Mouse (Mus musculus) hindlimb bud, embryonic 11.5 days (tissue): ENCODE results near the gene Gm10639.
"Not testable (repeated sequence)": the region's sequence is repeated elsewhere in the genome, so short reads cannot be mapped to it uniquely, and the experiment has no call there.

Source experiments
- DNase-seq: peaks from one replicate; pipeline ENCODE4 v3.0.0-alpha.2; 2012; ENCODE audit warnings: low read depth, low spot score; ENCODE audit errors: extremely low spot score

The Gm10639 gene

DNA sequence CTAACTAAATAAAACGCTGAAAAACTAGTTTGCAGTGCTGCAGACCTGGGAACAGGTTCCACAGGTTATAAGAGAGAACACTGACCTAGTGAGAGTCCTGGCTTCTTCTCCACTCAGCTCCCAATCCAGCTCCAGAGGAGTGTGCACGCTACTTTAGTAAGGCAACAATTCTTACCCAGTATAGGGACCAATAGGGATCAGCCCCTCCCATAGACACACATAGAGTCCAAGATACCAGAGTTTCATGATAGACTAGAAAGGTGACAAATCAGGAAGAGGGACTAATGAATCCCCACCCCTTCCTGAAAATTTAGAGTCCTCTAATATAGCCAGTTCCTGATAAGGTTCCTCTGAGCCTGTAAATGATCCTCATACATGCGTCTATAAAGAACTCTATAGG, 57.3 kb downstream of the Gm10639 start:
- no peak for DNase-seq

DNA sequence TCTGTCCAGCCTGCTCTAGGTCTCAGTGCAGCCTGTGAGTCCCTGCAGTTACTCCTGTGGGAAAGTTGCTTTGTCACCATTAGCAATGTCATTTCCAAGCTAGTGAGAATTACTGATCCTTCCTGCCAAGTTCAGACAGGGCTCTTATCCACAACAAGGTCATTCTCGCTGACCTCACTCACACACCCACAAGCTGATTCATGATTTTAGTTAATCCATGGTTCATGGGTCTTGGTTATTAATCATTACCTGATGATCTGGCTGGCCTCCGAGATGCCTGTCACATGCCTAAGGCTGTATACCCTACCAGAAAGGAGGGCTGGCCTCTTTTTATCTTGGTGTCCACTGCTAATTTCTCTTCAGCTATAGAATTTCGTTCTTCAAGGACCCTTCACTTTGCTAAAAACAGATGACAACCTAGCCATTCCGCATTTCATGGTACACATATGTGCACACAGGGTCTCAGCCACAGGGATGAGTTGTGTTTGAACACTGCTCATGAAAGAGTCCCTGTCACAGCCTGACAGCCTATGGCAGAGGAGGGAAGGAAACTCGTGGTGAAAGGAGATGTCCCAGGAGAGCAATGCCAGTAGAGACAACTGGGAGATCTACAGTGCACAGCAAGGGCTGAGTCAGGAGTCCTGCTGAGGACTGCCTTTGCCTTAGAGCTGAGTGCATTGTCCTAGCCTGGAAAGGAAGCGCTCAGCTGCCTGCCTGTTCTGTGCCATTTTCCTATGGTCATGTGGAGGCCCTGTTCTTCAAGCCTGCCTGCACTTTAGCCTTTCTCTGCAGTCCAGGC, 58.7 kb downstream of the Gm10639 start:
- not testable (repeated sequence) for DNase-seq

DNA sequence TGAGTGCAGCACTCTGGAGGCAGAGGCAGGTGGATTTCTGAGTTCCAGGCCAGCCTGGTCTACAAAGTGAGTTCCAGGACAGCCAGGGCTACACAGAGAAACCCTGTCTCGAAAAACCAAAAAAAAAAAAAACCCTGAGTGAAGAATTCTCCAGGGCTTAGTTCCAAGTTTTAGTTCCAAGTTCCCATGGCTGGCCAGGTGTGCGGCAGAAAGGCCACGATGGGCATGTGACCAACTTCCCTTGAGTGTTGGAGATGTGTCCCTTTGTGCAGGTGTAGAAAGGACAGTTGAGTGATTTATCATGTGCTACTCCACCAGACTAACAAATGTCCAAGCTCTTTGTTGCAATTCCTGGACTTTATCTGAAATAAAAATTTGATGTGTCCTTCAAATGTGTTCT, 59.4 kb downstream of the Gm10639 start:
- DNase-seq: not testable (repeated sequence)

DNA sequence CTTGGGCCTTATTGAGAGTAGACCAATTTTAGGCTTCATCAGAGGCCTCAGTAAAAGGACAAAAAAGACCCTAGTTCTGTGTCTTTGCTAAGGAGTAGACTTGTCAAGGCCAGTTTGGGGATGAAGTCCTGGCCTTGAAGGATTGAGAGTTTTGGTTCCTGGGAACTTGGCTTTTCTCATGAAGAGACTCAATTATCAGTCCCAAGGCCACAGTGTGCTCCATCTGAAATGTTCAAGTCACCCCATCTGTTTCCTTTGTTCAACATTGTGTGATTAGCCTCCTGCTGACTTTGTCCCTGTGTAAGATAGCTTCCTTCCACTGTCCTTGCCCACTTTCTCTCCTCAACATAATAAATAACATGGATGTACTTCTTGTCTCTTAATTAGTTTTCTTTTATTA, 60.3 kb downstream of the Gm10639 start:
- DNase-seq: not testable (repeated sequence)

DNA sequence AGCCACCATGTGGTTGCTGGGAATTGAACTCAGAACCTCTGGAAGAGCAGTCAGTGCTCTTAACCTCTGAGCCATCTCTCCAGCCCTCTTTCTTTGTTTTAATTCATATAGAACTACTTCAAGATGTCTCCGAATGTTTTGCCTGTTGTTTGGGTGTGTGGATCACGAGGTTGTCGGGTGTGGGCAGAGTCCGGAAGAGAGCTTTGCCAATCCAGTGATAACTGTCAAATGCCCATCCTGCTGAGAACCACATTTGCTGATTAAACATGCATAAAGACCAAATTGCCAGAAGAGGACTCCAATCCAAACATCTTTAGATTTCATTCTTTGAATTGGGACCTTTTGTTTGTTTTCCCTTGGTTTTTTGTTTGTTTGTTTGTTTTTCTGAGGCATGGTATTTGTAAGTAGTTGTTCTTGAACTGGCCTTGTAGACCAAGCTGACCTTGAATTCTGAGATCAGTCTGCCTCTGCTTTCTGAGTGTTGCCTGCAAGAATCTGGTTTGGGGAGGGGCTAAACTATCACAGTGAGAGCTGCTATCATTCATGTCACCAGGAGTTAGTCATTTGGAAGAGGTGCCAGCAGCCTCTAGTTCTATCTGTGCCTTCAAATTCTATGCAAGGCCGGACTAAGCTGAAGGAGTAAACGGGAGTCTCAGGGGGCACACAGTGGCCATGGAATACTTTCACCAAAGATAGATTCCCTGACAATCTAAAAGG, 61.9 kb downstream of the Gm10639 start:
- no peak for DNase-seq
